Mouse (Mus musculus) B cell, adult 67 days (primary cell): ENCODE results near the gene Enah. TPM values are rescaled to one million over a fixed set of nuclear protein-coding genes. Genes with fewer than 3 reads are reported as not detected.

Experiments used
- total RNA-seq, 2 experiments: library from RNA; stranded (reverse); gene quantifications; 4 replicates each; pipeline ENCODE4 v1.2.4; 2023

Gene Enah
- total RNA-seq, result under 1 TPM; 0.09 to 0.53 TPM

GRCm38 (mm10) chr1:182019926-182020801 lies at the start of gene Enah:
Gene Enah, minus strand, starts transcription at chr1:182019990.

Other genes starting within 250 kb of the Enah start
- 100 to 1,000 TPM; 203 to 224 TPM for gene Lbr, start 176.9 kb downstream of the Enah start, total RNA-seq
- gene Srp9, start 104.7 kb upstream of the Enah start, total RNA-seq, result 10 to 100 TPM; 61.8 to 66.1 TPM
- not detected for gene Vmn1r1, start 144.5 kb upstream of the Enah start, total RNA-seq